Mouse (Mus musculus) spleen, adult 2 months (tissue): Measurements from ENCODE around the gene Nxph4. TPM values are rescaled to one million over a fixed set of nuclear protein-coding genes. Genes with fewer than 3 reads are reported as not detected.
A peak's percentile ranks its signal among the peaks of the same experiment; 100 is the strongest.

ENCODE experiments used
- DNase-seq, 2 experiments: peaks; one replicate each; pipeline versions ENCODE4 v3.0.0 to v3.0.0-alpha.2; 2012 to 2021; ENCODE audit warnings: low spot score in 2 of 2, low read depth in 1 of 2
- H3K27ac ChIP-seq: fragments of 200-500 bp; 2 replicates; pipeline ENCODE4 v1.5.1; 2012; ENCODE audit warnings: low read length, inconsistent platforms; ENCODE audit not compliant: insufficient read depth
- H3K27me3 ChIP-seq: fragments of 200-500 bp; 2 replicates; pipeline ENCODE4 v1.6.1; 2012; ENCODE audit warnings: mild to moderate bottlenecking, moderate library complexity, low read length, inconsistent platforms; ENCODE audit not compliant: control insufficient read depth, insufficient read depth
- H3K36me3 ChIP-seq: fragments of 200-500 bp; 2 replicates; pipeline ENCODE4 v1.6.1; 2012; ENCODE audit warnings: mild to moderate bottlenecking, low read length, inconsistent platforms; ENCODE audit not compliant: control insufficient read depth, insufficient read depth
- H3K4me1 ChIP-seq: fragments of 200-500 bp; 2 replicates; pipeline ENCODE4 v1.6.1; 2011; ENCODE audit warnings: inconsistent platforms; ENCODE audit not compliant: control insufficient read depth, insufficient read depth, insufficient read length
- H3K4me3 ChIP-seq: fragments of 200-500 bp; 2 replicates; pipeline ENCODE4 v1.5.1; 2011; ENCODE audit warnings: mild to moderate bottlenecking, inconsistent platforms; ENCODE audit not compliant: insufficient read depth, insufficient read length; ENCODE audit errors: extremely low read depth
- CTCF ChIP-seq: fragments of 200-500 bp; IDR thresholded peaks from 2 replicates; pipeline ENCODE4 v1.5.1; 2011; ENCODE audit warnings: mild to moderate bottlenecking, inconsistent platforms; ENCODE audit not compliant: insufficient read depth, insufficient read length, insufficient replicate concordance; ENCODE audit errors: extremely low read depth
- POLR2A ChIP-seq: fragments of 200-500 bp; IDR thresholded peaks from 2 replicates; pipeline ENCODE4 v1.6.1; 2011; ENCODE audit warnings: low read depth, low read length, inconsistent platforms
- WGBS: fragments of 180-500 bp; shearing (Covaris S2); methylation state at CpG from one replicate; pipeline ENCODE4 v1.1.7; 2018; 5-methylcytosine and 5-hydroxymethylcytosine counted together
- polyA plus RNA-seq: library from polyadenylated mRNA; depleted of rRNA; stranded (reverse); fragments of >200 nt; gene quantifications from 2 replicates; pipeline ENCODE4 v1.2.3, GENCODE M21; 2012

The Nxph4 gene
- polyA plus RNA-seq, 1 experiment, result not detected

GRCm38 (mm10) chr10:127563840-127564239, 29.5 kb upstream of the Nxph4 start:
- TF ChIP-seq CTCF, result no peak
- no peak for TF ChIP-seq POLR2A
- Histone ChIP-seq H3K36me3 (no peaks in the 10 kb centered on the region), H3K27ac (no peak overlapping the region), H3K27me3 (no peaks in the 10 kb centered on the region), H3K4me1 (no peaks in the 10 kb centered on the region), H3K4me3 (no peak overlapping the region)
- DNase-seq, result no peak
- WGBS, result 13% methylated on average over 8 of the region's 8 CpGs

GRCm38 (mm10) chr10:127561145-127561544, 26.8 kb upstream of the Nxph4 start:
- Histone ChIP-seq H3K4me3 (no peak overlapping the region), H3K36me3 (no peaks in the 10 kb centered on the region), H3K27me3 (no peaks in the 10 kb centered on the region), H3K4me1 (no peaks in the 10 kb centered on the region), H3K27ac (no peak overlapping the region)
- DNase-seq, result no peak
- no peak for TF ChIP-seq POLR2A
- no peak for TF ChIP-seq CTCF

DNA sequence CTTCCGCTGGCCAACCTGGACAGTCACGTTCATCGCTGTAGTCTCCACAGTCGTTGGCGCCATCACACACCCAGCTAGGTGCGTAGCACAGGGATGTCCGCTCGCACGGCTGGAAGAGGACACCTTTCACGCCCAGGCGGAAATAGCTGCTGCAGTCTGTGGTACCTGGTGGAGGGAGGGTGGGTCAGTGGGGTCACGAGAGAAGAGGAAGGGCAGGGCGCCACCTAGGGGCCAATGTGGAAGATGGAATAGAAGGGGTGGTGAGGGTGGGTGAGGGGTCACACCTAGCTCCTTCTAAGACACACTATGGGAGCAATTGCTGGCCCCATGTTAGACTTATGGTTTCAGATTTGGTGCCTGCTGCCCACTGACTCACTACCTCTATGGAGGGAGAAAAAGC, 23.0 kb upstream of the Nxph4 start:
- Histone ChIP-seq H3K27me3 (no peaks in the 10 kb centered on the region), H3K4me1 (no peaks in the 10 kb centered on the region), H3K4me3 (no peak overlapping the region), H3K27ac (no peak overlapping the region), H3K36me3 (no peaks in the 10 kb centered on the region)
- DNase-seq, result no peak
- no peak for TF ChIP-seq POLR2A
- no peak for TF ChIP-seq CTCF
- 89% methylated on average over 13 of the region's 13 CpGs for WGBS

- no peaks in the 10 kb centered on the region for H3K4me1 ChIP-seq
- 92% methylated on average over 18 of the region's 18 CpGs for WGBS
- no peaks in the 10 kb centered on the region for H3K36me3 ChIP-seq
- H3K27me3 ChIP-seq, result no peaks in the 10 kb centered on the region
- H3K4me3 ChIP-seq, result no peak overlapping the region
- TF ChIP-seq POLR2A, result no peak
- TF ChIP-seq CTCF, result peak; percentile 56; the same call in 1 of the 2 replicates
- H3K27ac ChIP-seq, result no peak overlapping the region
- DNase-seq, result no peak
Measured at GRCm38 (mm10) chr10:127555703-127556102, 21.3 kb upstream of the Nxph4 start.

DNA sequence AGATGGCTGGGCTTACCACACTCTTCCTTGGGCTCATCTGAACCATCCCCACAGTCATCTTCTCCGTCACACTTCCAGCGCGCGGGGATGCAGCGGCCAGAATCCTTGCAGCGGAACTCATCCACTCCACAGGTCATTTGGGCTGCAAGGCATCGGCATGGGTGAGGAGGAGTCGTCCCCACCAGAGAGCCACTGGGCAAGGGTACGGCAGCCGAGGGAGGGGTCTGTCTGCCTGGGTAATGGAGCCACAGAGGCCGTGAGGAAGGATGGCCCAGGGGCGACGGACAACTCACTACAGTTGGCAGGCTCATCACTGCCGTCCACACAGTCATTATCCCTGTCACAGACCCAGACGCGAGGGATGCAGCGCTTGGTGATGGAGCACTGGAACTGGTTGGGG, 15.5 kb upstream of the Nxph4 start:
- H3K4me3 ChIP-seq, result no peak overlapping the region
- no peaks in the 10 kb centered on the region for H3K36me3 ChIP-seq
- TF ChIP-seq POLR2A, result no peak
- no peak for TF ChIP-seq CTCF
- 94% methylated on average over 17 of the region's 17 CpGs for WGBS
- no peak overlapping the region for H3K27ac ChIP-seq
- no peak for DNase-seq
- no peaks in the 10 kb centered on the region for H3K4me1 ChIP-seq
- H3K27me3 ChIP-seq, result no peaks in the 10 kb centered on the region

DNA sequence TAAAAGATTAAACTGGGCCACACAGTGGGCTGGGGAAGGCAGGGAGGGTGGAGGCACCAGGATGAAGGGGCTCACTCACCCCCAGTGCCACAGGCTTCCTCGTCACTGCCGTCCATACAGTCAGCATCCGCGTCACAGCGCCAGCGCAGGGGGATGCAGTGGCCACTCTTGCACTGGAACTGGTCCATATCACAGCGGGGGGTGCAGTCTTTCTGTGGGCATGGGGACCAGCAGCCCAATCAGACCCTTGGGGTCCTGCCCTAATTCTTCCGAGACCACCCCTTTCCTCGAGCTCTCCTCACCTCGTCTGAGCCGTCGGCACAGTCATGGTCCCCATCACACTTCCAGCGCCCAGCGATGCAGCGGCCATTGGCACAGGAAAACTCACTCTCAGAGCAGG, 13.9 kb upstream of the Nxph4 start:
- no peak for DNase-seq
- H3K36me3 ChIP-seq, result no peaks in the 10 kb centered on the region
- H3K4me3 ChIP-seq, result no peak overlapping the region
- TF ChIP-seq CTCF (no peak), POLR2A (no peak)
- H3K4me1 ChIP-seq, result no peaks in the 10 kb centered on the region
- 95% methylated on average over 15 of the region's 15 CpGs for WGBS
- H3K27ac ChIP-seq, result no peak overlapping the region
- no peaks in the 10 kb centered on the region for H3K27me3 ChIP-seq

DNA sequence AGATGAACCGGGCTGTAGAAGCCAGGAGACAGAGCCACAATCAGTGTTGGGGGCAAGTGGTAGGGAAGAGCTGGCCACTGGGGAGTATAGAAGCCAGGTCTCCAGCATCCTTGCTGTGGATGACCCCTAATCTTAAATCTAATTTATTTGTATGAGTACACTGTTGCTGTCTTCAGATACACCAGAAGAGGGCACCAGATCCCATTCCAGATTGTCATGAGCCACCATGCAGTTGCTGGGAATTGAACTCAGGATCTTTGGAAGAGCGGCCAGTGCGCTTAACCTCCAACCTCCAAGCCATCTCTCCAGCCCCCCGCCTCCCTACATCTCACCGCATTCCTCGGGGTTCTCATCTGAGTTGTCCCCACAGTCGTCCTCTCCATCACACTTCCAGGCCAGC, 12.1 kb upstream of the Nxph4 start:
- 88% methylated on average over 7 of the region's 7 CpGs for WGBS
- Histone ChIP-seq H3K27ac (no peak overlapping the region), H3K36me3 (no peaks in the 10 kb centered on the region), H3K4me3 (no peak overlapping the region), H3K4me1 (no peaks in the 10 kb centered on the region), H3K27me3 (no peaks in the 10 kb centered on the region)
- DNase-seq, result no peak
- TF ChIP-seq POLR2A, result no peak
- no peak for TF ChIP-seq CTCF

- Histone ChIP-seq H3K4me1 (no peaks in the 10 kb centered on the region), H3K27ac (no peak overlapping the region), H3K36me3 (no peaks in the 10 kb centered on the region), H3K4me3 (no peak overlapping the region), H3K27me3 (no peaks in the 10 kb centered on the region)
- DNase-seq, result no peak
- WGBS, result 91% methylated on average over 20 of the region's 20 CpGs
- no peak for TF ChIP-seq CTCF
- TF ChIP-seq POLR2A, result no peak
Measured at GRCm38 (mm10) chr10:127544375-127544774, 10.0 kb upstream of the Nxph4 start.
